Mouse (Mus musculus): ENCODE results near the gene Brwd1. TPM values are rescaled to one million over a fixed set of nuclear protein-coding genes. Genes with fewer than 3 reads are reported as not detected.

The Brwd1 gene
- polyA plus RNA-seq (2017; shearing (Covaris generic)), result 82.4 TPM

DNA sequence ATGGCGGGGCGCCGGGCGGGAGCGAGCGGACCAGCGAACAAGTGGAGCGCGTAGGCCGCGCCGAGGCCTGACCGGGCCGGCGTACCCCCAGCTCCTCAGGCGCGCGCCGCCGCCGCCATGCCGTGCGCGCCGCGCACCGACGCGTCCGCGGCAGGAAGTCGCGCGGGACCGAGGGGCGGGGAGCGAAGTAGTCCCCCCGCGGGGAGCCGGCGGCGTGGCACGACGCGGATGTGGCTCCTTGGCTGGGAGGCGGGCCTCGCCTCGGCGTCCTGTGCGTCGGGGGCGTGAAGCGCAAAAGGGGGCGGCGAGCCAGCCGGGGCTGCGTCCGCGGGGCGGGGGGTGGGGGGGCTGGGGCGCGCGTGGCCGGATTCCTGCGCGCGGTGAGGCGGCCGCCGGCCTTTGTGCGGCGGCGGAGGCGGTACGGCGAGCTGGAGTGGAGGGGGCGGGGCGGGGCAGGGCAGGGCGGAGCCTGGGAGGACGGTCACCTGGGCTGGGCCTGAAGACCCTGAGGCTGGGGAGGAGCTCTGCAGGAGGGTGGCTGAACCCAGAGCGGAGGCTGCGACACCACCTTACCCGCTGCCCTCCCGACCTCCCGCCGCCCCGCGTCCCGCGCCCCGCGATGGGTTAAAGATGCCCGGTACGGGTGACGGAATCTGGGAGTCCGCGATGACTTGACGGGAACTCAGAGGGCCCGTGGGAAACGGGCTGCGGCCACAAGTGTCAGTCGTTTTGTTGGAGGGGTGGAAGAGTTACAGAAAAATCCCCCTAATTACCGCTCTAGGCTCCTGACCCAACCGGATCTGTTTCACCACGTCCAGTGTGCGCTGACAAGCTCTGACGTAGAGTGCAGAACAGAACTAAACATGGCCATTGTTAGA, at the start of gene Brwd1:
Gene Brwd1 (minus strand): TSS at position 226 of the 878 bp plus-strand sequence.

DNA sequence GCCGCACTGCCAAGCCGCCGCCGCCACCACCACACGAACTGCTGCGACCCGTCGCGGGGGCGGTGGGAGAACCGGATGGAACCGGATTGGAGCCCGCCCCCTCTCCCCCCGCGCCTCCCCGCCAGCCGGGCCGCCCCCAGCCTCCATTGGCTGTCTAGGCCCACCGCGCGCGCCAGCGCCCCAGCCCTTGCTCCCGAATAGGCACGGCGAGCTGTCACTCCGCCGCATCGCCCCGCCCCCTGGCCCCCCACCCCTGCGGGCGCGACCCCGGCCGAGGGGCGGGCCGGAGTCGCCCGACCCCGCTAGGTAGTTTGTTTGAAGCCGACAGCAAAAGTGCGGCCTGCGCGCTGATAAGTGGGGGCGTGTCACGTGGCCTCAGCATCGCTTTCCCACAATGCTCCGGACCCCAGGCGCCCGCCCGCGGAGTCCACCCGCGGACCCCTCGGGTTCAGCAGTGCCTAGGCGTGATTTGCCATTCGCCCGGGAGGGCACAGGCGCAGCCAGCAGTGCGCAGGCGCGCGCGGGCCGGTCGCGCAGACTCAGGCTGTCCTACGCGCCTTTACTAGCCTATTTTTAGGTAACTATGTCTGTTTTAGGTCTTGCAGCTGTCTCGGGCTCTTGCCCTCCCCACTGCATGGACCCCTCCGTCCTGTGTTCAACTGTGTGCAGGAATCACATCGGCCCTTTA, 45.5 kb upstream of the Brwd1 start, which contains the start of gene Hmgn1:
Gene Hmgn1 (minus strand): TSS at position 73 of the 688 bp plus-strand sequence.

DNA sequence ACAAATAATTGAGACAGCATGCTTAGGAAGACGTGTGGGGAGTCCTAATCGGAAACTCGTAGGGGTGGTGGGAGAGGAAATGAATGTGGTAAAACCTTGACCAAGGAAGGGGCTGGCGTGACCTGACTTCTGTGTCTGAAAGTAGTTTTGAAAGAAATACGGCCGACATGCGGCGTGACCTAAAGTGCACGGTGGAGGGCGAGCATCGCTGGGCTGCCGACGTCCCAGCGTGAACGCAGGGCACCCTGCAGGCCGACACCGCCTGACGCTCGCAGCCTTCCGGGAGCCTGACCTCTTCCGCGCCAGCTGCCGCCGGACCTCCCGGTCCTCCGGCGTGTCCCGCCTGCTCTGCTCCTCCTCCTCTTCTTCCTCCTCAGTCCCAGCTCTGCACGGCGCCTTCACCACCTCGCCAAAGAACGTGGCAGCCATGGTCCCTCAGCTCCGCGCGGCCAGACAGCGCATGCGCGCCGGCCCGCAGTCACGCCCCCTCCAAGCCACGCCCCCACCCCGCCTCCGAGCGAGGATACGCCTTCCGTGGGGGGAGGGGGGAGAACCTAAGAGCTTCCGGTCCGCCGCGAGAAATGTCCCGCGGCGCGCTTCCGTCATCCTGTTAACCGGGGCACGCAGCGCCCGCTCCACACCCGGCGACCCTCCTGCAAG, 91.7 kb downstream of the Brwd1 start, which contains the start of gene Psmg1:
Gene Psmg1 (minus strand): TSS at position 499 of the 660 bp plus-strand sequence.

Other genes starting within 250 kb of the Brwd1 start
- gene Psmg1, start 91.6 kb downstream of the Brwd1 start, polyA plus RNA-seq (2017; shearing (Covaris generic)), result 62.1 TPM
- gene Hmgn1, start 45.2 kb upstream of the Brwd1 start, polyA plus RNA-seq (2017; shearing (Covaris generic)), result 137 TPM
- gene Wrb, start 62.9 kb upstream of the Brwd1 start, polyA plus RNA-seq (2017; shearing (Covaris generic)), result 11.4 TPM
- gene Lca5l, start 109.7 kb upstream of the Brwd1 start, polyA plus RNA-seq (2017; shearing (Covaris generic)), result not detected
- gene Sh3bgr, start 117.9 kb upstream of the Brwd1 start, polyA plus RNA-seq (2017; shearing (Covaris generic)), result 0.31 TPM
- 1.2 TPM for gene B3galt5, start 153.3 kb upstream of the Brwd1 start, polyA plus RNA-seq (2017; shearing (Covaris generic))